Mouse (Mus musculus): Measurements from ENCODE around the gene Akap10. TPM values are rescaled to one million over a fixed set of nuclear protein-coding genes. Genes with fewer than 3 reads are reported as not detected.

The Akap10 gene
- polyA plus RNA-seq (2017; shearing (Covaris generic)): 10 to 100 TPM; 44.0 to 46.0 TPM

DNA sequence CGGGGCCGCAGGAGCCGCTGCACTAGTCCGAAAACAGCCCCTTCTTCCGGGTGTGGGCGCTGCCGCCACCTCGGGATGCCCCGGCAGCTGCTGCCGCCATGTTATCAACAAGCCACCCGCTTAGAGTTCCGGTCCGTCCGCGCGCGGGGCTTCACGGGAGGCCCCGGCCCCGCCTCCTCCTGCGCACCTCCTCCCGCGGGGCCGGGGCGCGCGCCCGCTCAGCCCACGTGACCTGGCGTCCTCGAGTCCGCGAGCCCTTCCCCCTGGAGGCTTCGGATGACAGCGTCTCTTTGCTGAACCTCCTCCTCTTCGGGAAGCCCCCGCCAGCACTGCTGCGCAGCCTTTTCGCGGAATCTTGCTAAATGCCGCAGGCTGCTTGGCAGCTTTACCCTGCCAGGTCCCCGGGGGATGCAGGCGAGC is at the start of gene Akap10:
Akap10 (minus strand) TSS at position 155 of the 420 bp plus-strand sequence.

DNA sequence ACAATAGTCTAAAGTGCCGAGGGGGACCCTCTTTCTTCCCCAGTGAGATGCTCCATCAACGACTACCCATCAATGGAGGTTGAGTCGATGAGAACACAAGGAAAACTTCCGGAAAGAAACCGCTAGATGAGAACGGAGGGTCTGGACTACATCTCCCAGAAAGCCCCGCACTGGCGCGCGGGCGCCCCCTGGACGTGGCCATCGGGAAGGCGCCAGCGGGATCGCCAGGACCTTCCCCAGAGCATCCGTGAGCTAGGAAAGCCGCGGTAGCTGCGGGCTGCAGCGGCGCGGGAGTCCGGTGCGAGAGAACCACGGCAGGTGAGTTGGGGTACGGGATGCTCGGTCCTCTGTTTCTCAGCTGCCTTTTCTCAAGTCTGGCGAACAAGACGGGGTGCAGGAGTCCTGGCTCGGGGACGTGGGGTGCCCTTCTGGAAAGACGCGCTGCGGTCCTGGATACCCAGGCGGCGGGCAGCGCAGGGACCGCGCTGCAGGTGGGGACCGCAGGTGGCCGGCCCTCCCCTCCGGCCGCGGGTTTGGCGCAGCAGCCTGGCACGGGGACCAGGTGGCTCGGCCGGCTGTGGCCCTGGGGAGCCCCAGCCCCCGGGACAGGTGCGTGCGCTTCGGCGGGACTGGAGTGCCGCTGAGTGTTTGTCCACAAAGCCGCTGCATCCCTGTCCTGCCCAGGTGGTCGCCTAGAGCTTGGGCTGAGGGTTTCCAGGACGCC is 26.7 kb upstream of the Akap10 start, which contains the start of gene Specc1:
Specc1 (plus strand) TSS at position 192 of the 724 bp plus-strand sequence.

DNA sequence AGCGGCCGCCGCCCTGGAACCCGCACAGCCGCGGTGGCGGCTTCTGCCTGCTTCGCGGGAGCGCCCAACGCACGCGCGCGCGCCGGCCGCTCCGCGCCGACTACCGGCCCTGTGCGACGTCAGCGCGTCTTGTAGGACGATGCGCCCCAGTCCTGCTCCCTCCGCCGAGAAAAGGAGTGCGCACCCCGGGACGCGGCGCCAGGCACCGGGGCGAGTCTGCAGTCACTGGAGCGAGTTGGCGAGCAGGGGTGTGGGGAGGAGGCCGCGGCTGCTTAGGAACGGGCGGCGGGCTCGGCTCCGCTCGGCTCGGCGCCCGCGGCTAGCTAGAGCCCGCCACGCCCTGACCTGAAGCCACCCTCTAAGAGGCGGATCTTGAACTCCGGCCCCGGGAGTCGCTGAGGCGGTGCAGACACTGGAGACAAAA is 75.1 kb downstream of the Akap10 start, which contains the start of gene Ulk2:
Ulk2 (minus strand) TSS at position 86 of the 424 bp plus-strand sequence.

Other genes starting within 250 kb of the Akap10 start
- 1 to 10 TPM in 1 of 2 experiments, under 1 TPM in 1; 0.54 to 2.7 TPM for gene Fam83g, start 246.2 kb downstream of the Akap10 start, polyA plus RNA-seq (2017; shearing (Covaris generic))
- gene Slc5a10, start 209.4 kb downstream of the Akap10 start, polyA plus RNA-seq (2017; shearing (Covaris generic)): under 1 TPM; 0.12 to 0.49 TPM
- gene Prpsap2, start 168.2 kb downstream of the Akap10 start, polyA plus RNA-seq (2017; shearing (Covaris generic)): 10 to 100 TPM; 27.8 to 39.0 TPM
- 10 to 100 TPM; 28.2 to 31.4 TPM for gene Ulk2, start 75.2 kb downstream of the Akap10 start, polyA plus RNA-seq (2017; shearing (Covaris generic))
- 1 to 10 TPM; 1.2 to 8.6 TPM for gene Specc1, start 26.5 kb upstream of the Akap10 start, polyA plus RNA-seq (2017; shearing (Covaris generic))